Mouse (Mus musculus): ENCODE results near the gene Sim2. TPM values are rescaled to one million over a fixed set of nuclear protein-coding genes. Genes with fewer than 3 reads are reported as not detected.

Sim2 gene
- polyA plus RNA-seq, 1 experiment from 2014 or later: 0.29 TPM

- no peak overlapping the region for H3K27ac ChIP-seq (ENCODE audit: low read depth, low read length)
- H3K4me2 ChIP-seq (ENCODE audit: low read length): no peak overlapping the region
- no peak overlapping the region for H3K4me3 ChIP-seq (ENCODE audit: low read depth, low read length)
- H3K36me3 ChIP-seq (ENCODE audit: control insufficient read depth, insufficient read depth, low read length): no peaks in the 10 kb centered on the region
- H3K9ac ChIP-seq (ENCODE audit: low read length): no peak overlapping the region
- no peaks in the 10 kb centered on the region for H3K4me1 ChIP-seq (ENCODE audit: control insufficient read depth, insufficient read depth, low read length)
- H3K9me3 ChIP-seq (replicated peaks; ENCODE audit: control insufficient read depth, low read length): no peaks in the 10 kb centered on the region
- H3K27me3 ChIP-seq (replicated peaks; ENCODE audit: control insufficient read depth, insufficient read depth, low read length): 0 out of 2 replicates have a peak, but pooled peaks cover 4% of the 10 kb centered on the region
- ATAC-seq (no peak), DNase-seq (ENCODE audit: low spot score) (no peak)
- 86% methylated on average over 3 of the region's 3 CpGs for WGBS
Measured at GRCm38 (mm10) chr16:94050368-94050767, 34.4 kb upstream of the Sim2 start.

GRCm38 (mm10) chr16:94055176-94055575, 29.6 kb upstream of the Sim2 start:
- Histone ChIP-seq H3K4me1 (ENCODE audit: control insufficient read depth, insufficient read depth, low read length) (0 out of 2 replicates have a peak, but pooled peaks cover 3% of the 10 kb centered on the region), H3K9me3 (replicated peaks; ENCODE audit: control insufficient read depth, low read length) (no peaks in the 10 kb centered on the region), H3K27ac (ENCODE audit: low read depth, low read length) (no peak overlapping the region), H3K4me3 (ENCODE audit: low read depth, low read length) (no peak overlapping the region), H3K27me3 (replicated peaks; ENCODE audit: control insufficient read depth, insufficient read depth, low read length) (0 out of 2 replicates have a peak, but pooled peaks cover 4% of the 10 kb centered on the region), H3K36me3 (ENCODE audit: control insufficient read depth, insufficient read depth, low read length) (no peaks in the 10 kb centered on the region), H3K4me2 (ENCODE audit: low read length) (no peak overlapping the region), H3K9ac (ENCODE audit: low read length) (no peak overlapping the region)
- ATAC-seq (no peak), DNase-seq (ENCODE audit: low spot score) (no peak)
- 53% methylated on average over 12 of the region's 12 CpGs for WGBS

GRCm38 (mm10) chr16:94055576-94055975, 29.2 kb upstream of the Sim2 start:
- no peak overlapping the region for H3K4me2 ChIP-seq (ENCODE audit: low read length)
- 0 out of 2 replicates have a peak, but pooled peaks cover 4% of the 10 kb centered on the region for H3K27me3 ChIP-seq (replicated peaks; ENCODE audit: control insufficient read depth, insufficient read depth, low read length)
- no peak overlapping the region for H3K9ac ChIP-seq (ENCODE audit: low read length)
- no peak overlapping the region for H3K4me3 ChIP-seq (ENCODE audit: low read depth, low read length)
- no peaks in the 10 kb centered on the region for H3K36me3 ChIP-seq (ENCODE audit: control insufficient read depth, insufficient read depth, low read length)
- H3K27ac ChIP-seq (ENCODE audit: low read depth, low read length): no peak overlapping the region
- DNase-seq (ENCODE audit: low spot score) (no peak), ATAC-seq (no peak)
- 0 out of 2 replicates have a peak, but pooled peaks cover 3% of the 10 kb centered on the region for H3K4me1 ChIP-seq (ENCODE audit: control insufficient read depth, insufficient read depth, low read length)
- WGBS: 20% methylated on average over 8 of the region's 8 CpGs
- no peaks in the 10 kb centered on the region for H3K9me3 ChIP-seq (replicated peaks; ENCODE audit: control insufficient read depth, low read length)

- Histone ChIP-seq H3K27ac (ENCODE audit: low read depth, low read length) (no peak overlapping the region), H3K4me3 (ENCODE audit: low read depth, low read length) (no peak overlapping the region), H3K4me2 (ENCODE audit: low read length) (no peak overlapping the region), H3K36me3 (ENCODE audit: control insufficient read depth, insufficient read depth, low read length) (no peaks in the 10 kb centered on the region), H3K27me3 (replicated peaks; ENCODE audit: control insufficient read depth, insufficient read depth, low read length) (no peaks in the 10 kb centered on the region), H3K9ac (ENCODE audit: low read length) (no peak overlapping the region), H3K4me1 (ENCODE audit: control insufficient read depth, insufficient read depth, low read length) (0 out of 2 replicates have a peak, but pooled peaks cover 3% of the 10 kb centered on the region), H3K9me3 (replicated peaks; ENCODE audit: control insufficient read depth, low read length) (no peaks in the 10 kb centered on the region)
- 64% methylated on average over 9 of the region's 9 CpGs for WGBS
- DNase-seq (ENCODE audit: low spot score) (no peak), ATAC-seq (no peak)
Measured at GRCm38 (mm10) chr16:94059820-94060219, 24.9 kb upstream of the Sim2 start.

GRCm38 (mm10) chr16:94064211-94064610, 20.5 kb upstream of the Sim2 start:
- Histone ChIP-seq H3K36me3 (ENCODE audit: control insufficient read depth, insufficient read depth, low read length) (no peaks in the 10 kb centered on the region), H3K4me2 (ENCODE audit: low read length) (no peak overlapping the region), H3K9me3 (replicated peaks; ENCODE audit: control insufficient read depth, low read length) (0 out of 2 replicates have a peak, but pooled peaks cover 6% of the 10 kb centered on the region), H3K4me3 (ENCODE audit: low read depth, low read length) (no peak overlapping the region), H3K4me1 (ENCODE audit: control insufficient read depth, insufficient read depth, low read length) (no peaks in the 10 kb centered on the region), H3K9ac (ENCODE audit: low read length) (no peak overlapping the region), H3K27ac (ENCODE audit: low read depth, low read length) (no peak overlapping the region), H3K27me3 (replicated peaks; ENCODE audit: control insufficient read depth, insufficient read depth, low read length) (no peaks in the 10 kb centered on the region)
- WGBS: 61% methylated on average over 9 of the region's 9 CpGs
- DNase-seq (ENCODE audit: low spot score) (no peak), ATAC-seq (no peak)

- H3K9ac ChIP-seq (ENCODE audit: low read length): no peak overlapping the region
- 72% methylated on average over 24 of the region's 24 CpGs for WGBS
- ATAC-seq (no peak), DNase-seq (ENCODE audit: low spot score) (no peak)
- no peak overlapping the region for H3K4me2 ChIP-seq (ENCODE audit: low read length)
- H3K27me3 ChIP-seq (replicated peaks; ENCODE audit: control insufficient read depth, insufficient read depth, low read length): no peaks in the 10 kb centered on the region
- H3K4me1 ChIP-seq (ENCODE audit: control insufficient read depth, insufficient read depth, low read length): no peaks in the 10 kb centered on the region
- H3K27ac ChIP-seq (ENCODE audit: low read depth, low read length): no peak overlapping the region
- H3K36me3 ChIP-seq (ENCODE audit: control insufficient read depth, insufficient read depth, low read length): no peaks in the 10 kb centered on the region
- H3K9me3 ChIP-seq (replicated peaks; ENCODE audit: control insufficient read depth, low read length): 0 out of 2 replicates have a peak, but pooled peaks cover 6% of the 10 kb centered on the region
- H3K4me3 ChIP-seq (ENCODE audit: low read depth, low read length): no peak overlapping the region
Measured at GRCm38 (mm10) chr16:94065728-94066674, 18.7 kb upstream of the Sim2 start.

- no peaks in the 10 kb centered on the region for H3K27me3 ChIP-seq (replicated peaks; ENCODE audit: control insufficient read depth, insufficient read depth, low read length)
- H3K36me3 ChIP-seq (ENCODE audit: control insufficient read depth, insufficient read depth, low read length): no peaks in the 10 kb centered on the region
- 0 out of 2 replicates have a peak, but pooled peaks cover 6% of the 10 kb centered on the region for H3K9me3 ChIP-seq (replicated peaks; ENCODE audit: control insufficient read depth, low read length)
- H3K4me2 ChIP-seq (ENCODE audit: low read length): no peak overlapping the region
- no peak for ATAC-seq
- H3K9ac ChIP-seq (ENCODE audit: low read length): no peak overlapping the region
- no peak overlapping the region for H3K4me3 ChIP-seq (ENCODE audit: low read depth, low read length)
- H3K27ac ChIP-seq (ENCODE audit: low read depth, low read length): no peak overlapping the region
- 68% methylated on average over 6 of the region's 6 CpGs for WGBS
- no peak for DNase-seq (ENCODE audit: low spot score)
- 0 out of 2 replicates have a peak, but pooled peaks cover 2% of the 10 kb centered on the region for H3K4me1 ChIP-seq (ENCODE audit: control insufficient read depth, insufficient read depth, low read length)
Measured at GRCm38 (mm10) chr16:94066771-94067170, 18.0 kb upstream of the Sim2 start.

GRCm38 (mm10) chr16:94067280-94067679, 17.5 kb upstream of the Sim2 start:
- Histone ChIP-seq H3K27me3 (replicated peaks; ENCODE audit: control insufficient read depth, insufficient read depth, low read length) (no peaks in the 10 kb centered on the region), H3K9ac (ENCODE audit: low read length) (no peak overlapping the region), H3K9me3 (replicated peaks; ENCODE audit: control insufficient read depth, low read length) (0 out of 2 replicates have a peak, but pooled peaks cover 6% of the 10 kb centered on the region), H3K36me3 (ENCODE audit: control insufficient read depth, insufficient read depth, low read length) (no peaks in the 10 kb centered on the region), H3K4me3 (ENCODE audit: low read depth, low read length) (no peak overlapping the region), H3K4me2 (ENCODE audit: low read length) (no peak overlapping the region), H3K27ac (ENCODE audit: low read depth, low read length) (no peak overlapping the region), H3K4me1 (ENCODE audit: control insufficient read depth, insufficient read depth, low read length) (0 out of 2 replicates have a peak, but pooled peaks cover 2% of the 10 kb centered on the region)
- WGBS: 60% methylated on average over 5 of the region's 5 CpGs
- ATAC-seq (no peak), DNase-seq (ENCODE audit: low spot score) (no peak)

- Histone ChIP-seq H3K36me3 (ENCODE audit: control insufficient read depth, insufficient read depth, low read length) (no peaks in the 10 kb centered on the region), H3K9me3 (replicated peaks; ENCODE audit: control insufficient read depth, low read length) (0 out of 2 replicates have a peak, but pooled peaks cover 6% of the 10 kb centered on the region), H3K4me1 (ENCODE audit: control insufficient read depth, insufficient read depth, low read length) (0 out of 2 replicates have a peak, but pooled peaks cover 2% of the 10 kb centered on the region), H3K9ac (ENCODE audit: low read length) (no peak overlapping the region), H3K4me3 (ENCODE audit: low read depth, low read length) (no peak overlapping the region), H3K27ac (ENCODE audit: low read depth, low read length) (no peak overlapping the region), H3K27me3 (replicated peaks; ENCODE audit: control insufficient read depth, insufficient read depth, low read length) (peaks cover 7% of the 10 kb centered on the region), H3K4me2 (ENCODE audit: low read length) (no peak overlapping the region)
- 98% methylated on average over 5 of the region's 5 CpGs for WGBS
- ATAC-seq: no peak
- DNase-seq (ENCODE audit: low spot score): no peak
Measured at GRCm38 (mm10) chr16:94069061-94069460, 15.7 kb upstream of the Sim2 start.
